Mouse (Mus musculus) midbrain, embryonic 16.5 days (tissue): ENCODE results near the gene Dll4. TPM values are rescaled to one million over a fixed set of nuclear protein-coding genes. Genes with fewer than 3 reads are reported as not detected.

Source experiments
- ATAC-seq: fragments of 200-750 bp; cut with Nextera tagmentation; 2 replicates; pipeline ENCODE4 v1.8.0; 2017; ENCODE audit warnings: moderate TSS enrichment
- H3K27ac ChIP-seq: fragments of 300-500 bp; sonication (generic); 2 replicates; pipeline ENCODE4 v1.5.1; 2014; ENCODE audit warnings: mild to moderate bottlenecking, low read length, mixed read lengths
- H3K27me3 ChIP-seq: fragments of 300-500 bp; sonication (generic); 2 replicates; pipeline ENCODE4 v1.6.1; 2014; ENCODE audit warnings: low read depth, low read length, mixed read lengths; ENCODE audit not compliant: control insufficient read depth, insufficient read depth
- H3K36me3 ChIP-seq: fragments of 300-500 bp; sonication (generic); 2 replicates; pipeline ENCODE4 v1.6.1; 2014; ENCODE audit warnings: mild to moderate bottlenecking, low read length, moderate library complexity, mixed read lengths; ENCODE audit not compliant: control insufficient read depth, insufficient read depth
- H3K4me1 ChIP-seq: fragments of 300-500 bp; sonication (generic); 2 replicates; pipeline ENCODE4 v1.6.1; 2014; ENCODE audit warnings: mild to moderate bottlenecking, low read length, mixed read lengths; ENCODE audit not compliant: control insufficient read depth, insufficient read depth
- H3K4me2 ChIP-seq: fragments of 300-500 bp; sonication (generic); 2 replicates; pipeline ENCODE4 v1.6.1; 2014; ENCODE audit warnings: mild to moderate bottlenecking, low read length, mixed read lengths
- H3K4me3 ChIP-seq: fragments of 300-500 bp; sonication (generic); 2 replicates; pipeline ENCODE4 v1.5.1; 2014; ENCODE audit warnings: low read depth, mild to moderate bottlenecking, low read length, moderate library complexity, mixed read lengths
- H3K9ac ChIP-seq: fragments of 300-500 bp; sonication (generic); 2 replicates; pipeline ENCODE4 v1.6.1; 2014; ENCODE audit warnings: low read depth, low read length, mixed read lengths
- H3K9me3 ChIP-seq: fragments of 300-500 bp; sonication (generic); replicated peaks from 2 replicates; pipeline ENCODE4 v1.6.1; 2014; ENCODE audit warnings: mild to moderate bottlenecking, low read length, mixed read lengths; ENCODE audit not compliant: control insufficient read depth, poor library complexity, severe bottlenecking
- WGBS: fragments of 180-500 bp; shearing (Covaris S2); extraction: QIAGEN DNeasy Blood & Tissue Kit; methylation state at CpG from one replicate; pipeline ENCODE4 v1.1.7; 2014; 5-methylcytosine and 5-hydroxymethylcytosine counted together
- polyA plus RNA-seq: library from polyadenylated mRNA; unstranded; fragments of >200 nt; fragmentation: Nextera tagmentation; extraction: Ambion mirVana; gene quantifications from 2 replicates; pipeline ENCODE4 v1.2.1, GENCODE M21; 2015

Dll4 gene
- polyA plus RNA-seq, 1 experiment from 2014 or later = 4.4 TPM

GRCm38 (mm10) chr2:119302876-119303275 lies 22.7 kb upstream of the Dll4 start:
- 80% methylated on average over 6 of the region's 6 CpGs for WGBS

GRCm38 (mm10) chr2:119304391-119304790 lies 21.2 kb upstream of the Dll4 start:
- Histone ChIP-seq H3K9ac (no peak overlapping the region), H3K36me3 (no peaks in the 10 kb centered on the region), H3K4me2 (no peak overlapping the region), H3K27ac (no peak overlapping the region), H3K4me1 (peaks cover 3% of the 10 kb centered on the region), H3K4me3 (no peak overlapping the region), H3K9me3 (no peaks in the 10 kb centered on the region), H3K27me3 (no peaks in the 10 kb centered on the region)
- WGBS = 55% methylated on average over 3 of the region's 3 CpGs
- no peak for ATAC-seq

More at GRCm38 (mm10) chr2:119302876-119303275, 22.7 kb upstream of the Dll4 start:
- Histone ChIP-seq H3K4me2 (no peak overlapping the region), H3K27me3 (no peaks in the 10 kb centered on the region), H3K9ac (no peak overlapping the region), H3K4me1 (peaks cover 3% of the 10 kb centered on the region), H3K36me3 (peaks cover 2% of the 10 kb centered on the region; the same call in 1 of the 2 replicates), H3K9me3 (no peaks in the 10 kb centered on the region), H3K27ac (no peak overlapping the region), H3K4me3 (no peak overlapping the region)
- ATAC-seq = no peak

- Histone ChIP-seq H3K9ac (no peak overlapping the region; the same call in 1 of the 2 replicates), H3K27me3 (no peaks in the 10 kb centered on the region), H3K4me3 (no peak overlapping the region), H3K4me2 (no peak overlapping the region), H3K9me3 (no peaks in the 10 kb centered on the region), H3K36me3 (no peaks in the 10 kb centered on the region), H3K27ac (no peak overlapping the region), H3K4me1 (peaks cover 2% of the 10 kb centered on the region)
- peak; percentile 67 for ATAC-seq
- 19% methylated on average over 3 of the region's 3 CpGs for WGBS
These were observed 20.8 kb upstream of the Dll4 start for GRCm38 (mm10) chr2:119304798-119305208.

- no peaks in the 10 kb centered on the region for H3K4me1 ChIP-seq
- no peaks in the 10 kb centered on the region for H3K9me3 ChIP-seq
- 55% methylated on average over 12 of the region's 12 CpGs for WGBS
These were observed 14.0 kb upstream of the Dll4 start for GRCm38 (mm10) chr2:119311544-119311943.

GRCm38 (mm10) chr2:119312380-119312958 lies 13.1 kb upstream of the Dll4 start:
- Histone ChIP-seq H3K27ac (no peak overlapping the region), H3K4me3 (no peak overlapping the region), H3K4me2 (no peak overlapping the region), H3K9me3 (no peaks in the 10 kb centered on the region), H3K9ac (no peak overlapping the region), H3K36me3 (no peaks in the 10 kb centered on the region), H3K27me3 (peaks cover 9% of the 10 kb centered on the region), H3K4me1 (no peaks in the 10 kb centered on the region)
- no peak for ATAC-seq
- 27% methylated on average over 2 of the region's 2 CpGs for WGBS

More at GRCm38 (mm10) chr2:119311544-119311943, 14.0 kb upstream of the Dll4 start:
- no peak for ATAC-seq
- Histone ChIP-seq H3K27ac (no peak overlapping the region), H3K9ac (no peak overlapping the region), H3K36me3 (no peaks in the 10 kb centered on the region), H3K27me3 (peaks cover 9% of the 10 kb centered on the region), H3K4me3 (no peak overlapping the region), H3K4me2 (no peak overlapping the region)

- Histone ChIP-seq H3K36me3 (no peaks in the 10 kb centered on the region), H3K27me3 (peaks cover 21% of the 10 kb centered on the region), H3K9ac (no peak overlapping the region), H3K4me1 (no peaks in the 10 kb centered on the region), H3K27ac (no peak overlapping the region), H3K9me3 (no peaks in the 10 kb centered on the region), H3K4me3 (no peak overlapping the region), H3K4me2 (no peak overlapping the region)
- WGBS = 28% methylated on average over 10 of the region's 10 CpGs
- ATAC-seq = no peak
These were observed 11.7 kb upstream of the Dll4 start for GRCm38 (mm10) chr2:119313780-119314479.

GRCm38 (mm10) chr2:119314742-119315310 lies 10.8 kb upstream of the Dll4 start:
- ATAC-seq = no peak
- no peaks in the 10 kb centered on the region for H3K36me3 ChIP-seq
- no peaks in the 10 kb centered on the region for H3K9me3 ChIP-seq
- H3K4me1 ChIP-seq = no peaks in the 10 kb centered on the region
- H3K9ac ChIP-seq = no peak overlapping the region
- H3K27ac ChIP-seq = no peak overlapping the region
- H3K4me3 ChIP-seq = no peak overlapping the region
- WGBS = 60% methylated on average over 12 of the region's 12 CpGs
- H3K27me3 ChIP-seq = peaks cover 24% of the 10 kb centered on the region
- H3K4me2 ChIP-seq = no peak overlapping the region

- H3K4me3 ChIP-seq = no peak overlapping the region
- H3K4me1 ChIP-seq = peaks cover 17% of the 10 kb centered on the region
- 78% methylated on average over 3 of the region's 3 CpGs for WGBS
- H3K9me3 ChIP-seq = no peaks in the 10 kb centered on the region
- H3K36me3 ChIP-seq = no peaks in the 10 kb centered on the region
- ATAC-seq = no peak
- peaks cover 48% of the 10 kb centered on the region for H3K27me3 ChIP-seq
- H3K9ac ChIP-seq = no peak overlapping the region
- H3K4me2 ChIP-seq = no peak overlapping the region
- H3K27ac ChIP-seq = no peak overlapping the region
These were observed 7.4 kb upstream of the Dll4 start for GRCm38 (mm10) chr2:119318043-119318710.

- 72% methylated on average over 8 of the region's 8 CpGs for WGBS
- H3K36me3 ChIP-seq = no peaks in the 10 kb centered on the region
- no peak for ATAC-seq
- peaks cover 30% of the 10 kb centered on the region for H3K4me1 ChIP-seq
- no peak overlapping the region for H3K4me2 ChIP-seq
- H3K27me3 ChIP-seq = peaks cover 61% of the 10 kb centered on the region
- no peak overlapping the region for H3K27ac ChIP-seq
- no peaks in the 10 kb centered on the region for H3K9me3 ChIP-seq
- H3K4me3 ChIP-seq = no peak overlapping the region
- no peak overlapping the region for H3K9ac ChIP-seq
These were observed 5.0 kb upstream of the Dll4 start for GRCm38 (mm10) chr2:119320571-119320970.
